9 mouse cellular contexts compared by ENCODE assay signal in the genomic region with DNA sequence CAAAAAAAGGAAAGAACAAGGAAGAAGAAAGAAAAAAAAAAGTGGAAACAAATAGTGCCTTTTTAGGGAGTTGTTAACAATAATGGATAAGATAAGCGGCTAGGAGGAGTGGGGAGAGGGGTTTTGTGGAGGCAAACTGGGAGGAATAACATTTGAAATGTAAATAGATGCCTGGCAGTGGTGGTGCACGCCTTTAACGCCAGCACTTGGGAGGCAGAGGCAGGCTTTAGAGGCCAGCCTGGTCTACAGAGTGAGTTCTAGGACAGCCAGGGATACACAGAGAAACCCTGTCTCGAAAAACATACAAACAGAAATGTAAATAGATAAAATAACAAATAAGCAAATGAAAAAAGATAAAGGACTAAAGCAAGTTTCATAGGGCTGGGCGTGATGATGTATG. TPM values are rescaled to one million over a fixed set of nuclear protein-coding genes. Genes with fewer than 3 reads are reported as not detected.
DNase-seq lines count a peak whose midpoint lies in the region; ATAC-seq lines count a peak whose summit lies in the region.
"Had no signal": no experiment of that assay in that cellular context is flagged by ENCODE, and none has a peak within 500 bp of the region (broad histone marks: within the 10 kb centered on the region; RNA-seq: fewer than 3 reads in every experiment).

No protein-coding gene starts in this region.

- H3K9ac ChIP-seq in heart, embryonic 15.5 days = no peak overlapping the region
- no peak overlapping the region for H3K9ac ChIP-seq in hindbrain, embryonic 13.5 days
- H3K9ac ChIP-seq in midbrain, embryonic 13.5 days (replicated peaks) = no peak overlapping the region

- H3K9me3 ChIP-seq in heart, embryonic 15.5 days (replicated peaks) = no peaks in the 10 kb centered on the region
- no peaks in the 10 kb centered on the region for H3K9me3 ChIP-seq in hindbrain, embryonic 13.5 days
- no peaks in the 10 kb centered on the region for H3K9me3 ChIP-seq in midbrain, embryonic 13.5 days

- peak overlapping the region; percentile 86 for H3K4me3 ChIP-seq in heart, embryonic 15.5 days
- peak overlapping the region; percentile 90 for H3K4me3 ChIP-seq in hindbrain, embryonic 13.5 days
- 0 out of 2 replicates have a peak overlapping the region, but pooled peaks have one; percentile 88 for H3K4me3 ChIP-seq in midbrain, embryonic 13.5 days (replicated peaks)

- peak overlapping the region; percentile 43 for H3K4me2 ChIP-seq in heart, embryonic 15.5 days
- H3K4me2 ChIP-seq in hindbrain, embryonic 13.5 days = peak overlapping the region; percentile 90
- peak overlapping the region; percentile 91 for H3K4me2 ChIP-seq in midbrain, embryonic 13.5 days (replicated peaks)

- H3K4me1 ChIP-seq in heart, embryonic 15.5 days (replicated peaks) = peaks cover 22% of the 10 kb centered on the region
- peaks cover 22% of the 10 kb centered on the region for H3K4me1 ChIP-seq in hindbrain, embryonic 13.5 days (replicated peaks)
- peaks cover 21% of the 10 kb centered on the region for H3K4me1 ChIP-seq in midbrain, embryonic 13.5 days (replicated peaks)

- intact Hi-C loops in heart, postnatal 36 days (cut with DNase I) = loop anchor here (5.0 kb wide), 1 partner anchor 178 kb away; the partner anchor contains the start of gene Znhit2

- H3K27me3 ChIP-seq in heart, embryonic 15.5 days = no peaks in the 10 kb centered on the region
- H3K27me3 ChIP-seq in hindbrain, embryonic 13.5 days = no peaks in the 10 kb centered on the region
- H3K27me3 ChIP-seq in midbrain, embryonic 13.5 days = no peaks in the 10 kb centered on the region

- peak overlapping the region; percentile 43 for H3K27ac ChIP-seq in heart, embryonic 15.5 days
- peak overlapping the region; percentile 52; the same call in 1 of the 2 replicates for H3K27ac ChIP-seq in hindbrain, embryonic 13.5 days
- peak overlapping the region; percentile 45 for H3K27ac ChIP-seq in midbrain, embryonic 13.5 days

- DNase-seq in heart, postnatal 36 days = no peak
- DNase-seq in ZHBTc4 (ENCODE audit: low read depth, low spot score) = peak; percentile 44
- DNase-seq in embryo, embryonic 10.5 days (ENCODE audit: low spot score) = no peak
- DNase-seq in adrenal gland, postnatal 25 days = no peak
- no peak for DNase-seq in lung, postnatal 25 days (ENCODE audit: low spot score)

- WGBS in heart, embryonic 15.5 days = 35% methylated on average over 5 of the region's 5 CpGs
- 37% methylated on average over 5 of the region's 5 CpGs for WGBS in hindbrain, embryonic 13.5 days
- WGBS in midbrain, embryonic 13.5 days = 29% methylated on average over 5 of the region's 5 CpGs

- H3K36me3 ChIP-seq in heart, embryonic 15.5 days = peaks cover 9% of the 10 kb centered on the region; the same call in 1 of the 2 replicates
- H3K36me3 ChIP-seq in hindbrain, embryonic 13.5 days = peaks cover 22% of the 10 kb centered on the region
- H3K36me3 ChIP-seq in midbrain, embryonic 13.5 days = peaks cover 14% of the 10 kb centered on the region

- no peak for ATAC-seq in heart, embryonic 15.5 days (replicated peaks; ENCODE audit: insufficient number of reproducible peaks, insufficient read depth, low FRiP score, low read depth)
- ATAC-seq in hindbrain, embryonic 13.5 days (ENCODE audit: low FRiP score) = no peak
- ATAC-seq in midbrain, embryonic 13.5 days = no peak

RNA-seq across cellular contexts. Expression of gene Atg2a, which starts 0.7 kb away (rescaled TPM):
- 6.7 and 10.0 TPM in 2 replicates for polyA plus RNA-seq in heart, embryonic 15.5 days (2015; fragmentation: Nextera tagmentation; extraction: Ambion mirVana)
- 10 to 100 TPM; 24.5 to 25.9 TPM for total RNA-seq in heart, postnatal 36 days (2021)
- 11.6 and 11.7 TPM in 2 replicates for polyA plus RNA-seq in hindbrain, embryonic 13.5 days (2015; fragmentation: Nextera tagmentation; extraction: Ambion mirVana)
- 11.4 and 12.4 TPM in 2 replicates for polyA plus RNA-seq in midbrain, embryonic 13.5 days (2015; fragmentation: Nextera tagmentation; extraction: Ambion mirVana)
- total RNA-seq in adrenal gland, postnatal 25 days (2021) = 33.8 and 47.0 TPM in 2 replicates

RNA-seq across cellular contexts. Expression of gene Ppp2r5b, which starts 5.1 kb away (rescaled TPM):
- 21.4 and 28.1 TPM in 2 replicates for polyA plus RNA-seq in heart, embryonic 15.5 days (2015; fragmentation: Nextera tagmentation; extraction: Ambion mirVana)
- 10 to 100 TPM; 34.5 to 35.3 TPM for total RNA-seq in heart, postnatal 36 days (2021)
- 93.8 and 98.3 TPM in 2 replicates for polyA plus RNA-seq in hindbrain, embryonic 13.5 days (2015; fragmentation: Nextera tagmentation; extraction: Ambion mirVana)
- polyA plus RNA-seq in midbrain, embryonic 13.5 days (2015; fragmentation: Nextera tagmentation; extraction: Ambion mirVana) = 78.4 and 84.8 TPM in 2 replicates
- 95.5 and 103 TPM in 2 replicates for total RNA-seq in adrenal gland, postnatal 25 days (2021)

RNA-seq across cellular contexts. Expression of gene Gpha2, which starts 14.5 kb away (rescaled TPM):
- 0.57 TPM in 1 of 2 replicates, not detected in the other for polyA plus RNA-seq in heart, embryonic 15.5 days (2015; fragmentation: Nextera tagmentation; extraction: Ambion mirVana)
- total RNA-seq in heart, postnatal 36 days (2021) = not detected
- 0.27 TPM in 1 of 2 replicates, not detected in the other for polyA plus RNA-seq in hindbrain, embryonic 13.5 days (2015; fragmentation: Nextera tagmentation; extraction: Ambion mirVana)
- not detected in 2 replicates for polyA plus RNA-seq in midbrain, embryonic 13.5 days (2015; fragmentation: Nextera tagmentation; extraction: Ambion mirVana)
- total RNA-seq in adrenal gland, postnatal 25 days (2021) = 20.1 and 25.8 TPM in 2 replicates
- total RNA-seq: left cerebral cortex, adult 18-20 months had no signal

RNA-seq across cellular contexts. Expression of gene Ehd1, which starts 35.8 kb away (rescaled TPM):
- 54.1 and 66.8 TPM in 2 replicates for polyA plus RNA-seq in heart, embryonic 15.5 days (2015; fragmentation: Nextera tagmentation; extraction: Ambion mirVana)
- 100 to 1,000 TPM; 105 to 151 TPM for total RNA-seq in heart, postnatal 36 days (2021)
- 86.8 and 96.4 TPM in 2 replicates for polyA plus RNA-seq in hindbrain, embryonic 13.5 days (2015; fragmentation: Nextera tagmentation; extraction: Ambion mirVana)
- polyA plus RNA-seq in midbrain, embryonic 13.5 days (2015; fragmentation: Nextera tagmentation; extraction: Ambion mirVana) = 89.7 and 93.8 TPM in 2 replicates
- total RNA-seq in adrenal gland, postnatal 25 days (2021) = 101 and 126 TPM in 2 replicates

RNA-seq across cellular contexts. Expression of gene Majin, which starts 56.5 kb away (rescaled TPM):
- polyA plus RNA-seq in heart, embryonic 15.5 days (2015; fragmentation: Nextera tagmentation; extraction: Ambion mirVana) = not detected in 2 replicates
- not detected for total RNA-seq in heart, postnatal 36 days (2021)
- not detected in 2 replicates for polyA plus RNA-seq in hindbrain, embryonic 13.5 days (2015; fragmentation: Nextera tagmentation; extraction: Ambion mirVana)
- not detected in 2 replicates for polyA plus RNA-seq in midbrain, embryonic 13.5 days (2015; fragmentation: Nextera tagmentation; extraction: Ambion mirVana)
- total RNA-seq in adrenal gland, postnatal 25 days (2021) = 0.76 and 2.9 TPM in 2 replicates
